Mouse (Mus musculus) midbrain, embryonic 12.5 days (tissue): ENCODE results near the gene Lrig1. TPM values are rescaled to one million over a fixed set of nuclear protein-coding genes. Genes with fewer than 3 reads are reported as not detected.

ENCODE experiments used
- ATAC-seq: fragments of 200-750 bp; cut with Nextera tagmentation; 2 replicates; pipeline ENCODE4 v1.8.0; 2017; ENCODE audit warnings: low read depth, moderate TSS enrichment, moderate library complexity; ENCODE audit not compliant: low FRiP score
- H3K27ac ChIP-seq: fragments of 300-500 bp; sonication (generic); replicated peaks from 2 replicates; pipeline ENCODE4 v1.5.1; 2016; ENCODE audit warnings: mild to moderate bottlenecking
- H3K27me3 ChIP-seq: fragments of 300-500 bp; sonication (generic); 2 replicates; pipeline ENCODE4 v1.6.1; 2016; ENCODE audit warnings: mild to moderate bottlenecking
- H3K36me3 ChIP-seq: fragments of 300-500 bp; sonication (generic); 2 replicates; pipeline ENCODE4 v1.6.1; 2016
- H3K4me1 ChIP-seq: fragments of 300-500 bp; sonication (generic); 2 replicates; pipeline ENCODE4 v1.6.1; 2016
- H3K4me2 ChIP-seq: fragments of 300-500 bp; sonication (generic); replicated peaks from 2 replicates; pipeline ENCODE4 v1.6.1; 2016; ENCODE audit warnings: mild to moderate bottlenecking, moderate library complexity
- H3K4me3 ChIP-seq: fragments of 300-500 bp; sonication (generic); 2 replicates; pipeline ENCODE4 v1.5.1; 2016; ENCODE audit warnings: mild to moderate bottlenecking
- H3K9ac ChIP-seq: fragments of 300-500 bp; sonication (generic); replicated peaks from 2 replicates; pipeline ENCODE4 v1.6.1; 2016; ENCODE audit warnings: mild to moderate bottlenecking, moderate library complexity
- H3K9me3 ChIP-seq: fragments of 300-500 bp; sonication (generic); 2 replicates; pipeline ENCODE4 v1.6.1; 2016; ENCODE audit warnings: mild to moderate bottlenecking
- WGBS: fragments of 180-500 bp; shearing (Covaris S2); methylation state at CpG from one replicate; pipeline ENCODE4 v1.1.7; 2016; 5-methylcytosine and 5-hydroxymethylcytosine counted together
- polyA plus RNA-seq: library from polyadenylated mRNA; unstranded; fragments of >200 nt; fragmentation: Nextera tagmentation; extraction: Ambion mirVana; gene quantifications from 2 replicates; pipeline ENCODE4 v1.2.1, GENCODE M21; 2016

Gene Lrig1
- 14.4 and 17.3 TPM in 2 replicates for polyA plus RNA-seq

DNA sequence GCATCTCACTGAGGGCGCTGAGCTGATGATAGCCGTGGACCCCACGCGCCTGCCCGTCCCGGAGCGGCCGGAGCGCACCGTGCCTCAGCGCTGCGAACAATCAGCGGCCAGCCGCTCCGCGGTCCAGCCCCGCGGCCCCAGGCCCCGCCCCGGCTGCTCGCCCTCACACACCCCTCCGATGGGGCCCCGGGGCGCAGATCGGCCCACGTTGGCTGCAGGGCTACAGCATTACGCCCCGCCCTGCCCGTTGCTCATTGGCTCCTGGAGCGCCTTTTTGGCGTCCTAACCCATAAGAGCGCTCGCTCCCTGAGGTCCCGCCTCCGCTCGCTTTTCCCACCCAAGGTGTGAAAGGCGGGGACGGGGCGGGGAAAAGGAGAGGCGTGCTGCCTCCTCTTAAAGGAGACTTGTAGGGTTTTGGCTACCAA is at the start of gene Lrig1:
Gene Lrig1 (minus strand): TSS at position 92 of the 425 bp plus-strand sequence.
- Histone ChIP-seq H3K4me2 (peak within 1 kb of the TSS; percentile 88), H3K9me3 (no peaks in the 10 kb centered on the region), H3K36me3 (no peaks in the 10 kb centered on the region), H3K9ac (peak within 1 kb of the TSS; percentile 96), H3K27me3 (peaks cover 9% of the 10 kb centered on the region; the same call in 1 of the 2 replicates), H3K4me3 (peak within 1 kb of the TSS; percentile 76), H3K27ac (peak within 1 kb of the TSS; percentile 92), H3K4me1 (peaks cover 51% of the 10 kb centered on the region)
- ATAC-seq = peak; percentile 99
- under 1% methylated on average over 40 of the region's 40 CpGs for WGBS

- Histone ChIP-seq H3K4me1 (peaks cover 19% of the 10 kb centered on the region), H3K9me3 (no peaks in the 10 kb centered on the region), H3K27me3 (no peaks in the 10 kb centered on the region), H3K9ac (no peak overlapping the region), H3K4me3 (no peak overlapping the region), H3K4me2 (no peak overlapping the region), H3K36me3 (no peaks in the 10 kb centered on the region), H3K27ac (no peak overlapping the region)
- ATAC-seq = no peak
- 74% methylated on average over 3 of the region's 3 CpGs for WGBS
Observed at GRCm38 (mm10) chr6:94749626-94750025, 49.7 kb upstream of the Lrig1 start.

- WGBS = 67% methylated on average over 7 of the region's 7 CpGs
- Histone ChIP-seq H3K4me1 (peaks cover 19% of the 10 kb centered on the region), H3K27ac (no peak overlapping the region), H3K27me3 (no peaks in the 10 kb centered on the region), H3K4me2 (no peak overlapping the region), H3K9ac (no peak overlapping the region), H3K36me3 (no peaks in the 10 kb centered on the region), H3K9me3 (no peaks in the 10 kb centered on the region), H3K4me3 (no peak overlapping the region)
- no peak for ATAC-seq
Observed at GRCm38 (mm10) chr6:94748361-94748760, 48.4 kb upstream of the Lrig1 start.

- no peak overlapping the region for H3K27ac ChIP-seq
- 88% methylated on average over 14 of the region's 14 CpGs for WGBS
- H3K4me2 ChIP-seq = no peak overlapping the region
- no peak for ATAC-seq
- H3K4me3 ChIP-seq = no peak overlapping the region
- H3K4me1 ChIP-seq = no peaks in the 10 kb centered on the region
- no peaks in the 10 kb centered on the region for H3K9me3 ChIP-seq
- H3K36me3 ChIP-seq = no peaks in the 10 kb centered on the region
- no peak overlapping the region for H3K9ac ChIP-seq
- no peaks in the 10 kb centered on the region for H3K27me3 ChIP-seq
Observed at GRCm38 (mm10) chr6:94740117-94740729, 40.3 kb upstream of the Lrig1 start.

- Histone ChIP-seq H3K27me3 (no peaks in the 10 kb centered on the region), H3K9ac (no peak overlapping the region), H3K4me3 (no peak overlapping the region), H3K9me3 (no peaks in the 10 kb centered on the region), H3K36me3 (no peaks in the 10 kb centered on the region), H3K27ac (no peak overlapping the region), H3K4me2 (no peak overlapping the region), H3K4me1 (no peaks in the 10 kb centered on the region)
- 77% methylated on average over 3 of the region's 3 CpGs for WGBS
- no peak for ATAC-seq
Observed at GRCm38 (mm10) chr6:94738647-94739046, 38.7 kb upstream of the Lrig1 start.

GRCm38 (mm10) chr6:94733878-94734277 is 33.9 kb upstream of the Lrig1 start:
- Histone ChIP-seq H3K27me3 (no peaks in the 10 kb centered on the region), H3K27ac (no peak overlapping the region), H3K9me3 (no peaks in the 10 kb centered on the region), H3K36me3 (no peaks in the 10 kb centered on the region), H3K4me3 (no peak overlapping the region), H3K4me1 (peaks cover 10% of the 10 kb centered on the region; the same call in 1 of the 2 replicates), H3K9ac (no peak overlapping the region), H3K4me2 (no peak overlapping the region)
- 89% methylated on average over 5 of the region's 5 CpGs for WGBS
- ATAC-seq = no peak

DNA sequence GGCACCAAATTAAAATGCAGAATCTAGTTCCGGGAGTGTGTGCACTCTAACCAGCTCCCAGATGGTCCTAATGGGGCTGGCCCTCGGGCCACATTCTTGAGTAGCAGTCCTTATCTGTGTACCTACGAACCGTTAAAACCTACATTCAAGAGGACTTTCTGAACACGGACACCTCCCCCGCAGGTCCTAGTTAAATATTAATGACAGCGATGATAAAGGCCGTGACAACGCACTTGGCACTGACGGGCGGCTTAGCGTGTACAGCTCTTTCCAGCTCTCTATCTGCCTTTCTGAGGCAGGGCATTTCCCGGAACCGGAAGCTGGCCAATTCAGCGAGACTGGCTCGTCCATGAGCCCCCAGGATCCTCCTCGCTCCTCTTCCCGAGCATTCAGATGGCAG is 29.9 kb upstream of the Lrig1 start:
- H3K9ac ChIP-seq = no peak overlapping the region
- H3K4me2 ChIP-seq = no peak overlapping the region
- ATAC-seq = no peak
- no peaks in the 10 kb centered on the region for H3K27me3 ChIP-seq
- H3K4me3 ChIP-seq = no peak overlapping the region
- H3K36me3 ChIP-seq = no peaks in the 10 kb centered on the region
- no peak overlapping the region for H3K27ac ChIP-seq
- WGBS = 69% methylated on average over 18 of the region's 18 CpGs
- H3K4me1 ChIP-seq = peaks cover 11% of the 10 kb centered on the region; the same call in 1 of the 2 replicates
- no peaks in the 10 kb centered on the region for H3K9me3 ChIP-seq

GRCm38 (mm10) chr6:94729132-94729531 is 29.2 kb upstream of the Lrig1 start:
- Histone ChIP-seq H3K9me3 (no peaks in the 10 kb centered on the region), H3K4me2 (no peak overlapping the region), H3K27me3 (no peaks in the 10 kb centered on the region), H3K27ac (no peak overlapping the region), H3K9ac (no peak overlapping the region), H3K36me3 (no peaks in the 10 kb centered on the region), H3K4me3 (no peak overlapping the region), H3K4me1 (peaks cover 11% of the 10 kb centered on the region; the same call in 1 of the 2 replicates)
- ATAC-seq = no peak
- 20% methylated on average over 3 of the region's 3 CpGs for WGBS

DNA sequence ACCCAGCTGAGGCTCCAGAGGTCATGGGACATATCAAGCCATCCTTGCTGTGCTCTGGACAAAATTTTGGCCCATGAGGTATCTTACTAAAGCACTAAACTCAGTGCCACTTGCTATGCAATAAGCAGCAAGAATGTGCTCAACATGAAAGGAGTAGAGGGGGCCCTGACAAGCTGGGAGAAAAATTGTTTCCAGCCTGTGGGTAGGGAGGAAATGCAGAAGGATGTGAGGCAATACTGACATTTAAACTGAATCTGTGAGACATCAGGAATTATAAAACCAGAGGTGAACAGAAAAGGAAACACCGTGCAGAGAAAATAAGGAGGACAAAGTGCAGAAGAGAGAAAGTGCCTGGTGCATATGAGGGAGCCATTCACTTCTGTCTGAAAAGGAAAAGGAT is 24.7 kb upstream of the Lrig1 start:
- no peak for ATAC-seq

GRCm38 (mm10) chr6:94718607-94719346 is 18.8 kb upstream of the Lrig1 start:
- ATAC-seq = no peak
- H3K27me3 ChIP-seq = no peaks in the 10 kb centered on the region
- 0 out of 2 replicates have a peak, but pooled peaks cover 8% of the 10 kb centered on the region for H3K4me1 ChIP-seq
- no peak overlapping the region for H3K4me2 ChIP-seq
- H3K9ac ChIP-seq = no peak overlapping the region
- 93% methylated on average over 15 of the region's 15 CpGs for WGBS
- no peak overlapping the region for H3K4me3 ChIP-seq
- no peak overlapping the region for H3K27ac ChIP-seq
- H3K9me3 ChIP-seq = no peaks in the 10 kb centered on the region
- no peaks in the 10 kb centered on the region for H3K36me3 ChIP-seq

More for the DNA sequence above, 24.7 kb upstream of the Lrig1 start:
- Histone ChIP-seq H3K9ac (no peak overlapping the region), H3K4me1 (peaks cover 7% of the 10 kb centered on the region; the same call in 1 of the 2 replicates), H3K4me3 (no peak overlapping the region), H3K9me3 (no peaks in the 10 kb centered on the region), H3K4me2 (no peak overlapping the region), H3K27me3 (no peaks in the 10 kb centered on the region), H3K36me3 (no peaks in the 10 kb centered on the region), H3K27ac (no peak overlapping the region)
- WGBS = 86% methylated on average over 1 of the region's 1 CpGs

DNA sequence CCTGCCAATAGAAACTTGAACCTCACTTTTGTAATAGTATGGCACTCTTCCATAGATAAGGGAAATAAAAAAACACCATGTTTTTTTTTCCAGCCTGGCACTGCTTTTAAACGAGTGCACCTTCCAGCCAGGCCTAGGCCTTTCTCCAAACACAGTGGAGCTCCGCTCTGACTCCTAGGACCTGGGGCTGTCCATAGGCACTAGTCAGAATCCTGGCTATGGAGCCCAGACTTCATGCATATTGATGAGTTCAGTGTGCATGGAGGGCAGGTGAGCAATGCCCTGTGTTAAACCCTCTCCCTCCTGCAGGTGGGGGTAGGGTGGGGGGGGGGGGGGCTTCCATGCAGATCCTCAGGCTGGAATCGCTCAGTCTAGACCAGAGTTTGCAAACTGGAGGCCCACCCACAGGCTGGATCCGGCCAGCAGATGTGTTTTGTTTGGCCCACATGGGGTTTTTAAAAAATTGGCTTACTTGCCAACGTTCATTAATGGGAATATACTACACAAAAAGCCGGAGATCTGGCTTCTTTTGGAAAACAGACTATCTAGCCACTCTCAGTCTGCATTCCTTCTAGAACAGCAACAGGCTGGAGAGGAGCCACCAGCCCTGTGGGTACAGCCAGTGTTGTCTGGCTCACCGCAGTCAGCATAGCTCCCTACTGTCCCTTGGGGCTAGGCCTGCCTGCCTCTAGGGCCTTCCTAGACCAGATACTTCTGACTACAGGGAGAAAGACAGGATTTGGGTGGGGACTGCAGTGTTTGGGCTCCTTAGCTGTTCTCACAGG is 17.9 kb upstream of the Lrig1 start:
- Histone ChIP-seq H3K36me3 (no peaks in the 10 kb centered on the region), H3K27ac (no peak overlapping the region), H3K4me3 (no peak overlapping the region), H3K9me3 (no peaks in the 10 kb centered on the region), H3K27me3 (no peaks in the 10 kb centered on the region), H3K9ac (no peak overlapping the region), H3K4me2 (no peak overlapping the region), H3K4me1 (0 out of 2 replicates have a peak, but pooled peaks cover 8% of the 10 kb centered on the region)
- WGBS = 77% methylated on average over 7 of the region's 7 CpGs
- ATAC-seq = no peak; the same call in 1 of the 2 replicates

DNA sequence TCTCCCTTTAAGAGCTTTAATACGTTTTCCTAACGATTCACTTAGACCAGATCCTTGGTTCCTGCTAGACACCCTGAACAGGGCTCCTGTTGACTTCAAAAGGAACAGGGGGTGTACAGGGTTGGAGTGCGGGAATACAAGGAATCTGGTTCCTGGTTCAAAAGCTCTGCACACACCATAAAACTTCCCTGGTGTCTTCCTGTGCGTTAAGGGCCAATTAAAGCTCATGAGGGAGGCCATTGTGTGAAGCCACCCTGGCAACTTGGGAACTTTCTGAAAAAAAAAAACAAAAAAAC is 15.6 kb upstream of the Lrig1 start:
- Histone ChIP-seq H3K27ac (no peak overlapping the region), H3K9ac (no peak overlapping the region), H3K9me3 (no peaks in the 10 kb centered on the region), H3K27me3 (no peaks in the 10 kb centered on the region), H3K4me3 (no peak overlapping the region), H3K4me1 (0 out of 2 replicates have a peak, but pooled peaks cover 8% of the 10 kb centered on the region), H3K36me3 (no peaks in the 10 kb centered on the region), H3K4me2 (no peak overlapping the region)
- ATAC-seq = no peak
- 38% methylated on average over 4 of the region's 4 CpGs for WGBS
